Mouse (Mus musculus): ENCODE data around the gene D430042O09Rik.

Gene D430042O09Rik

GRCm38 (mm10) chr7:125865234-125865633 lies 157.5 kb downstream of the D430042O09Rik start:
- in situ Hi-C loops (cut with MboI; ENCODE audit: low sequenced_read_pairs): no loop called here

- in situ Hi-C loops (cut with MboI; ENCODE audit: low sequenced_read_pairs): no loop called here
These were observed 160.9 kb downstream of the D430042O09Rik start for GRCm38 (mm10) chr7:125868570-125868969.

GRCm38 (mm10) chr7:125871404-125872201 lies 163.9 kb downstream of the D430042O09Rik start:
- in situ Hi-C loops (cut with MboI; ENCODE audit: low sequenced_read_pairs): no loop called here

GRCm38 (mm10) chr7:125872202-125872580 lies 164.5 kb downstream of the D430042O09Rik start:
- in situ Hi-C loops (cut with MboI; ENCODE audit: low sequenced_read_pairs): no loop called here

- in situ Hi-C loops (cut with MboI; ENCODE audit: low sequenced_read_pairs): no loop called here
These were observed 165.2 kb downstream of the D430042O09Rik start for GRCm38 (mm10) chr7:125872874-125873273.

- in situ Hi-C loops (cut with MboI; ENCODE audit: low sequenced_read_pairs): no loop called here
These were observed 166.3 kb downstream of the D430042O09Rik start for GRCm38 (mm10) chr7:125873971-125874495.

- in situ Hi-C loops (cut with MboI; ENCODE audit: low sequenced_read_pairs): no loop called here
These were observed 170.4 kb downstream of the D430042O09Rik start for GRCm38 (mm10) chr7:125878040-125878439.

GRCm38 (mm10) chr7:125883232-125883631 lies 175.5 kb downstream of the D430042O09Rik start:
- in situ Hi-C loops (cut with MboI; ENCODE audit: low sequenced_read_pairs): no loop called here

- in situ Hi-C loops (cut with MboI; ENCODE audit: low sequenced_read_pairs): no loop called here
These were observed 178.5 kb downstream of the D430042O09Rik start for GRCm38 (mm10) chr7:125886116-125886680.

- in situ Hi-C loops (cut with MboI; ENCODE audit: low sequenced_read_pairs): no loop called here
These were observed 179.4 kb downstream of the D430042O09Rik start for GRCm38 (mm10) chr7:125887124-125887523.

- in situ Hi-C loops (cut with MboI; ENCODE audit: low sequenced_read_pairs): no loop called here
These were observed 180.1 kb downstream of the D430042O09Rik start for GRCm38 (mm10) chr7:125887761-125888160.

- in situ Hi-C loops (cut with MboI; ENCODE audit: low sequenced_read_pairs): no loop called here
These were observed 180.7 kb downstream of the D430042O09Rik start for GRCm38 (mm10) chr7:125888373-125888772.

- in situ Hi-C loops (cut with MboI; ENCODE audit: low sequenced_read_pairs): no loop called here
These were observed 185.9 kb downstream of the D430042O09Rik start for GRCm38 (mm10) chr7:125893621-125894020.

- in situ Hi-C loops (cut with MboI; ENCODE audit: low sequenced_read_pairs): no loop called here
These were observed 189.4 kb downstream of the D430042O09Rik start for GRCm38 (mm10) chr7:125897059-125897458.

GRCm38 (mm10) chr7:125899036-125899435 lies 191.3 kb downstream of the D430042O09Rik start:
- in situ Hi-C loops (cut with MboI; ENCODE audit: low sequenced_read_pairs): no loop called here

GRCm38 (mm10) chr7:125899916-125900315 lies 192.2 kb downstream of the D430042O09Rik start:
- in situ Hi-C loops (cut with MboI; ENCODE audit: low sequenced_read_pairs): no loop called here

GRCm38 (mm10) chr7:125900386-125901161 lies 192.9 kb downstream of the D430042O09Rik start:
- in situ Hi-C loops (cut with MboI; ENCODE audit: low sequenced_read_pairs): no loop called here

GRCm38 (mm10) chr7:125920801-125921200 lies 213.1 kb downstream of the D430042O09Rik start:
- in situ Hi-C loops (cut with MboI; ENCODE audit: low sequenced_read_pairs): no loop called here

- in situ Hi-C loops (cut with MboI; ENCODE audit: low sequenced_read_pairs): no loop called here
These were observed 216.4 kb downstream of the D430042O09Rik start for GRCm38 (mm10) chr7:125924044-125924443.
